Mouse (Mus musculus) forebrain, postnatal 0 days (tissue): ENCODE measurements around the gene Mrvi1. TPM values are rescaled to one million over a fixed set of nuclear protein-coding genes. Genes with fewer than 3 reads are reported as not detected.
"Not testable (repeated sequence)": the region's sequence is repeated elsewhere in the genome, so short reads cannot be mapped to it uniquely, and the experiment has no call there.

Experiments
- ATAC-seq: fragments of 200-750 bp; cut with Nextera tagmentation; 2 replicates; pipeline ENCODE4 v1.8.0; 2017; ENCODE audit warnings: mild to moderate bottlenecking, moderate library complexity
- DNase-seq: peaks from one replicate; pipeline ENCODE4 v3.0.0-alpha.2; 2015
- H3K27ac ChIP-seq: fragments of 300-500 bp; sonication (generic); 2 replicates; pipeline ENCODE4 v1.5.1; 2014; ENCODE audit warnings: low read depth, mild to moderate bottlenecking, antibody characterized with exemption, low read length, moderate library complexity, mixed read lengths
- H3K27me3 ChIP-seq: fragments of 300-500 bp; sonication (generic); 2 replicates; pipeline ENCODE4 v1.6.1; 2014; ENCODE audit warnings: mild to moderate bottlenecking, low read length, mixed read lengths; ENCODE audit not compliant: insufficient read depth
- H3K36me3 ChIP-seq: fragments of 300-500 bp; sonication (generic); 2 replicates; pipeline ENCODE4 v1.6.1; 2014; ENCODE audit warnings: mild to moderate bottlenecking, moderate library complexity; ENCODE audit not compliant: insufficient read depth
- H3K4me1 ChIP-seq: fragments of 300-500 bp; sonication (generic); 2 replicates; pipeline ENCODE4 v1.6.1; 2014; ENCODE audit warnings: antibody characterized with exemption; ENCODE audit not compliant: insufficient read depth
- H3K4me2 ChIP-seq: fragments of 300-500 bp; sonication (generic); 2 replicates; pipeline ENCODE4 v1.6.1; 2014; ENCODE audit warnings: low read depth, mild to moderate bottlenecking, moderate library complexity
- H3K4me3 ChIP-seq: fragments of 300-500 bp; sonication (generic); 2 replicates; pipeline ENCODE4 v1.5.1; 2014; ENCODE audit warnings: low read depth, low read length, mixed read lengths
- H3K9ac ChIP-seq: fragments of 300-500 bp; sonication (generic); 2 replicates; pipeline ENCODE4 v1.6.1; 2014; ENCODE audit warnings: mild to moderate bottlenecking
- H3K9me3 ChIP-seq: fragments of 300-500 bp; sonication (generic); 2 replicates; pipeline ENCODE4 v1.6.1; 2016; ENCODE audit warnings: low read length
- CTCF ChIP-seq: sonication (generic); IDR thresholded peaks from 2 replicates; pipeline ENCODE4 v1.5.1; 2016; ENCODE audit warnings: antibody characterized with exemption, control low read depth, low read depth
- WGBS: fragments of 180-500 bp; shearing (Covaris S2); extraction: QIAGEN DNeasy Blood & Tissue Kit; methylation state at CpG from one replicate; pipeline ENCODE4 v1.1.7; 2014; 5-methylcytosine and 5-hydroxymethylcytosine counted together
- polyA plus RNA-seq: library from polyadenylated mRNA; unstranded; fragments of >200 nt; fragmentation: Nextera tagmentation; extraction: Ambion mirVana; gene quantifications from 2 replicates; pipeline ENCODE4 v1.2.1, GENCODE M21; 2015
- total RNA-seq: library from RNA; depleted of rRNA; stranded (reverse); fragments of >200 nt; gene quantifications from 2 replicates; pipeline ENCODE4 v1.2.3, GENCODE M21; 2014

Gene Mrvi1
- total and polyA plus RNA-seq, 2 experiments from 2014 or later: 0.44 to 2.7 TPM

DNA sequence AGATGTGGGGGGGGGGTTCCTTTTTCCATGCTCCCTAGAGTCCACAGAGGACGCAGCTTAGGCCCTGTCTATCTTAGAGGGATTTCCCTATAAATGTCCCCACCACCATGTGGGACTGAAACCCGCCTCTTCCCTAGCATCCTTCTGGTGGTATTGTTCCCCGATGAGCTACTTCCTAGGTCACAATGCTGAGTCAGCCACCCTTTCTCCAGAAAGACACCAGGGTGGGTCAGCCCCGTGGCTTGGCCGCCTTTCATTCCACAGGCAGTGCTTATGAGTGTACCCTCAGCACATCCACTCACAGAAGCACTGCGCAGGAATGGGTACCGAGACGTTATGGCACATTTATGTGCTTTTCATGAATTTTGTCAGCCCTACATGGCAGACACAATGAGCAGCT is 85.1 kb downstream of the Mrvi1 start:
- no peak overlapping the region for H3K4me2 ChIP-seq
- no peaks in the 10 kb centered on the region for H3K36me3 ChIP-seq
- H3K9ac ChIP-seq: no peak overlapping the region
- H3K9me3 ChIP-seq: no peaks in the 10 kb centered on the region
- DNase-seq (no peak), ATAC-seq (no peak)
- WGBS: 90% methylated on average over 8 of the region's 8 CpGs
- no peak overlapping the region for H3K27ac ChIP-seq
- no peak overlapping the region for H3K4me3 ChIP-seq
- H3K27me3 ChIP-seq: no peaks in the 10 kb centered on the region
- TF ChIP-seq CTCF: no peak
- H3K4me1 ChIP-seq: no peaks in the 10 kb centered on the region

DNA sequence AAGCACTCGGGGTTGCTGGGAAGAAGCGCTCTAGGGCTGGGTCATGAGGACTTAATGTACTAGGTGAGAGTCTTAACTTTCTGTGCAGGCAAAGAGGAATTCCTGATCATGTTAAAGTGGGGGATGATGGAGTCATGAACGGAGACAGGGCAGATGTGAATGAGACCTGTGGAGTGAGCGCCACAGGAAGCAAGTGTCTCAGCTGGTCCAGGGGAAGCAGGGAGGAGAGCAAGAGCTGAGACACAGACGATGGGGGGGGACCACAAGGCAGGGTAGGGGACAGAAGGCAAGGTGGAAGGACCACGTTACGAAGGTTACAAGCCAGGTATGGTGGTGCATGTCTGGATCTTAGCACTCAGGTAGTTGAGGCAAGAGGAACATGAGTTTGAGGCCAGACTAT is 85.8 kb downstream of the Mrvi1 start:
- no peak overlapping the region for H3K4me3 ChIP-seq
- H3K27ac ChIP-seq: no peak overlapping the region
- no peak for TF ChIP-seq CTCF
- H3K4me1 ChIP-seq: no peaks in the 10 kb centered on the region
- no peaks in the 10 kb centered on the region for H3K27me3 ChIP-seq
- no peaks in the 10 kb centered on the region for H3K36me3 ChIP-seq
- H3K4me2 ChIP-seq: no peak overlapping the region
- DNase-seq (no peak), ATAC-seq (no peak)
- H3K9ac ChIP-seq: no peak overlapping the region
- H3K9me3 ChIP-seq: no peaks in the 10 kb centered on the region
- 93% methylated on average over 7 of the region's 7 CpGs for WGBS

DNA sequence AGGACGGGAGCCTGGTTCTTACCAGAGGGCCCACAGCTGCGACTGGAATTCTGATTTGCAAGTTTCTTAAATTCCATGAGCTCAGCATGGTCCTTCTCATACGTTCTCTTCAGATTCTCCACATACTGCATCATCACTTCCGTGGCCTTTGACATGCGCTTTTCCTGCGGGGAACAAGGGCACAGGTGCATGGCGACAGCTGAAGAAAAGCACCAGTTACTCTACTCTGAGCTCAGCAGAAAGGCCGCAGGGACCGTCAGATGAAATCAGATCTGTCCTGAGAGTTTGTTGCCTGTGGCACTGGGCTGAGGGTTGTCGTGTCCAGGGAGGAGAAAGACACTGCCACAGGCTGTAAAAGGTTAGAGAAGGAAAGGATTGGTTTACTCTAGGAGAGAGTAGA is 86.5 kb downstream of the Mrvi1 start:
- H3K4me3 ChIP-seq, H3K36me3 ChIP-seq, H3K4me2 ChIP-seq, H3K4me1 ChIP-seq, H3K9me3 ChIP-seq, H3K27ac ChIP-seq, DNase-seq, H3K9ac ChIP-seq, ATAC-seq, H3K27me3 ChIP-seq: not testable (repeated sequence)
- 81% methylated on average over 9 of the region's 10 CpGs for WGBS

DNA sequence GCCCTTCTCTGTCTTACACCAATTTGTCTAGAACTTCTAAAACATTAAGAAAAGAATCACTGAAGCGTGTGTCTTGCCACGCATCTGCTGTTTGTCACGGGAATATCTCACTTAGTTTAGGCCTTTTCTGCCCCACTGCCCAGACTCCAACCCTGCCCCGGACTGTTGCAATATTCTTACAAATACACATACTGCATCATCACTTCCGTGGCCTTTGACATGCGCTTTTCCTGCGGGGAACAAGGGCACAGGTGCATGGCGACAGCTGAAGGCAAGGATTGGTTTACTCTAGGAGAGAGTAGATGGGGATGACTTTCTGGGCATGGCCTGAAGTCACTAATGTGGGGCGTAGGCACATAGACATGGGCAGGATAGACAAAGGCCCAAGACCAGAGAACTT is 87.6 kb downstream of the Mrvi1 start:
- H3K27me3 ChIP-seq: no peaks in the 10 kb centered on the region

DNA sequence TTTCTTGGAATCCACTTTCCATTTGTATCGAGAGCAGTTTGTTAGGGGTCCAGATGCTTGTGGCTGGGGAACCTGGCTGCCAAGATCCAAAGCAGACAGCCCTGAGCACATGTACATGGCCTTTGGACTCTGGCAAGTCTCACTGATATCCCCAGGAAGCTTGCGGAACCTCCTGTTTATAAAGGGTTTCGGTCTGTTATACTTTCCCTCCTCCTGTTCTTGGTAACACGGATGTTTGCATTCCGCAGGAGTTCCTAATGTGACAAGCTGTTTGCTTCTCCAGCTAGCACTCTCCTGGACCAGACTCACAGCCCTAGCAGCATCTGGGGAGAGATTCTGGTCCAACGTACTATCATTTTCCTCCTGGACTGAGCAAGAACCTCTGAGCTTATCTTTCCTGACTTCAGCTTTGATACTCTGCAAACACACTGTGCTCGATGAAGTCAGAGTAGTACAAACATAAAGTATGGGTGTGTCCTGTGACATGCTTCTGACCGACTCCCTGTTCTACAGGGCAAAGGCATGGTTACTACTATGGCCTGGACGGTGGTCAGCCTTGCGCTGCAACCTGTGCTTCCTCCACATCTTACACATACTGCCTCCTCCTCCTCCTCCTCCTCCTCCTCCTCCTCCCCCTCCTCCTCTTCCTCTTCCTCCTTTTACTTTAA is 88.2 kb downstream of the Mrvi1 start:
- no peak for DNase-seq
- Histone ChIP-seq H3K27ac (no peak overlapping the region), H3K9me3 (no peaks in the 10 kb centered on the region), H3K4me2 (no peak overlapping the region), H3K4me1 (no peaks in the 10 kb centered on the region), H3K9ac (no peak overlapping the region), H3K4me3 (no peak overlapping the region), H3K27me3 (no peaks in the 10 kb centered on the region), H3K36me3 (no peaks in the 10 kb centered on the region)
- TF ChIP-seq CTCF: no peak
- WGBS: 86% methylated on average over 10 of the region's 10 CpGs
- no peak for ATAC-seq

More for the DNA sequence above, 87.6 kb downstream of the Mrvi1 start:
- H3K36me3 ChIP-seq: no peaks in the 10 kb centered on the region
- no peak overlapping the region for H3K9ac ChIP-seq
- H3K27ac ChIP-seq: no peak overlapping the region
- no peaks in the 10 kb centered on the region for H3K4me1 ChIP-seq
- DNase-seq (no peak), ATAC-seq (no peak)
- H3K4me2 ChIP-seq: no peak overlapping the region
- no peak for TF ChIP-seq CTCF
- 86% methylated on average over 9 of the region's 9 CpGs for WGBS
- no peak overlapping the region for H3K4me3 ChIP-seq
- H3K9me3 ChIP-seq: no peaks in the 10 kb centered on the region

DNA sequence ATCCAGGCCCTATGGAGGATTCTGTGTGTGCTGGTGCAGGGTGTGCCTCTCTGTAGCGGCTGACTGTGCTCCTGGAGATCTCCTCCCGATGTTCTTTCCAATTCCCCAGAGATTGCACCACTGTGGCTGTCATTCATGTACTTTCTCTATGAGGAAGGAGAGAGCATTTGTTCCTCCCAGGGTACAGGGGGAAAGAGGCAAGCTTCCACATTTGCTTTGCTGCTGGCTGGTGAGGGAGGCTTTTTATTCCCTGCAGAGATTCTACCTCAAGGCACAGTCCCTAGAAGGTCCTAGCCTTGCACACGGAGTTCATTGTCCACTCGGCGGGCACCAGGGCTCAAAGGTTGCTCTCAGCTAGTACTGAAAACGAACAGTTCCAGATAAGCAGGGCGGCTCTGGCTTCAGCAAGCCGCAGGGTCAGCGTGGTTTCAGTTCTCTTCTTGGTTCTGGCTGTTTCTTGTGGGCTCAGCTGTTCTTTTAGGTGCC is 90.7 kb downstream of the Mrvi1 start:
- no peaks in the 10 kb centered on the region for H3K4me1 ChIP-seq
- 80% methylated on average over 9 of the region's 9 CpGs for WGBS
- ATAC-seq (no peak), DNase-seq (no peak)
- no peaks in the 10 kb centered on the region for H3K9me3 ChIP-seq
- H3K36me3 ChIP-seq: no peaks in the 10 kb centered on the region
- no peak overlapping the region for H3K27ac ChIP-seq
- no peak overlapping the region for H3K9ac ChIP-seq
- no peak overlapping the region for H3K4me3 ChIP-seq
- TF ChIP-seq CTCF: no peak
- H3K27me3 ChIP-seq: no peaks in the 10 kb centered on the region
- H3K4me2 ChIP-seq: no peak overlapping the region

DNA sequence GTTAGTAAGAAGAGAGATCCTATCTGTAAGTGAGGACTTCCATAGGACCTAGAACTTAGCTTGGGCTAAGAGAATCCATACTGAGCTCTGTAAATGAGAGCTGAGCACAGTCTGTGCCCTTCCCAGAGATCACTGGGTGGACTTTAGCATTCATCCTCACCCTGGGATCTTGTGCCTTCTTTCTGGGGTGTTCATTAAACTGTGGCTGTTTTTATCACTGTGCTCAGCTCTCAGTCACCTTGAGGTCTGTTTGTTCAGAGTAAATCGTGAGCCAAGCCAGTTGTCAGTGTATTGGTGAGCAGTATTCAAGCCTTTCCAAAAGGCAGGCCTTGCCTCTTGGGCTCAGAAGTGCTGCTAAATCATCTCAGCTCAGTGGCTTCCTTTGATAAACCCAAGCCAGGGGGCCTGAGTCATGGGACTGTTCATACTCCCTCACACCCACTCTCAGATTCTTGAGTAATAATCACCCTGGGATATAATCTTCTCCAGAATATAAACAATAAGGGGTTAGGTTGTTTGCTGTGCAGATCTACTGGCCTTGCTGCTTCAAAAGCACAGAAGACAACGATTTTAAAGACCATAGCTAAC is 100.4 kb downstream of the Mrvi1 start:
- WGBS: 72% methylated on average over 2 of the region's 2 CpGs

More for the DNA sequence above, 100.4 kb downstream of the Mrvi1 start:
- no peaks in the 10 kb centered on the region for H3K36me3 ChIP-seq
- H3K27me3 ChIP-seq: no peaks in the 10 kb centered on the region
- no peak overlapping the region for H3K27ac ChIP-seq
- no peak overlapping the region for H3K4me2 ChIP-seq
- no peaks in the 10 kb centered on the region for H3K9me3 ChIP-seq
- no peak overlapping the region for H3K4me3 ChIP-seq
- no peak for TF ChIP-seq CTCF
- no peak overlapping the region for H3K9ac ChIP-seq
- DNase-seq: no peak
- ATAC-seq: no peak
- H3K4me1 ChIP-seq: no peaks in the 10 kb centered on the region
